8 mouse cellular contexts compared by ENCODE assay signal in genomic region chr12:79191701-79192100, GRCm38 (mm10). TPM values are rescaled to one million over a fixed set of nuclear protein-coding genes. Genes with fewer than 3 reads are reported as not detected.
A peak's percentile ranks its signal among the peaks of the same experiment; 100 is the strongest.
DNase-seq lines count a peak whose midpoint lies in the region; ATAC-seq and TF ChIP-seq lines count a peak whose summit lies in the region.

No protein-coding gene starts in this region.

- no peaks in the 10 kb centered on the region for H3K27me3 ChIP-seq in embryonic facial prominence, embryonic 12.5 days
- no peaks in the 10 kb centered on the region for H3K27me3 ChIP-seq in limb, embryonic 15.5 days
- no peaks in the 10 kb centered on the region for H3K27me3 ChIP-seq in midbrain, postnatal 0 days (ENCODE audit: insufficient read depth, low read length)

- peak; percentile 78 for TF ChIP-seq CTCF in midbrain, postnatal 0 days (IDR thresholded peaks at IDR 0.05)

- peak overlapping the region; percentile 30; the same call in 1 of the 2 replicates for H3K27ac ChIP-seq in embryonic facial prominence, embryonic 12.5 days
- peak overlapping the region; percentile 60 for H3K27ac ChIP-seq in limb, embryonic 15.5 days
- H3K27ac ChIP-seq in midbrain, postnatal 0 days (ENCODE audit: low read depth, low read length): peak overlapping the region; percentile 72

- DNase-seq in A20 (ENCODE audit: low read depth, low spot score): peak; percentile 88
- DNase-seq in adrenal gland, postnatal 36 days: peak; percentile 82 to 83
- peak; percentile 79 to 85 for DNase-seq in heart, adult 18-20 months
- DNase-seq in kidney, adult 18-20 months: peak; percentile 78
- DNase-seq in midbrain, postnatal 0 days (ENCODE audit: low spot score): peak; percentile 89
- DNase-seq in spleen, postnatal 14 days (ENCODE audit: low spot score in 2 of 2): peak; percentile 55 to 76

- ATAC-seq in embryonic facial prominence, embryonic 12.5 days (ENCODE audit: insufficient number of reproducible peaks, insufficient read depth, low FRiP score, low TSS enrichment): peak; percentile 79
- peak; percentile 75 for ATAC-seq in limb, embryonic 15.5 days (ENCODE audit: insufficient number of reproducible peaks, low FRiP score, low TSS enrichment, low read depth)
- peak; percentile 83 for ATAC-seq in midbrain, postnatal 0 days (ENCODE audit: low FRiP score)

- H3K4me1 ChIP-seq in embryonic facial prominence, embryonic 12.5 days: peaks cover 8% of the 10 kb centered on the region
- H3K4me1 ChIP-seq in limb, embryonic 15.5 days: peaks cover 9% of the 10 kb centered on the region
- H3K4me1 ChIP-seq in midbrain, postnatal 0 days (ENCODE audit: insufficient read depth, low read length): peaks cover 7% of the 10 kb centered on the region

- H3K36me3 ChIP-seq in embryonic facial prominence, embryonic 12.5 days: peaks cover 16% of the 10 kb centered on the region
- H3K36me3 ChIP-seq in limb, embryonic 15.5 days: peaks cover 18% of the 10 kb centered on the region
- H3K36me3 ChIP-seq in midbrain, postnatal 0 days (ENCODE audit: insufficient read depth, low read length): peaks cover 14% of the 10 kb centered on the region; the same call in 1 of the 2 replicates

- no peaks in the 10 kb centered on the region for H3K9me3 ChIP-seq in embryonic facial prominence, embryonic 12.5 days
- no peaks in the 10 kb centered on the region for H3K9me3 ChIP-seq in limb, embryonic 15.5 days
- H3K9me3 ChIP-seq in midbrain, postnatal 0 days (ENCODE audit: low read length): no peaks in the 10 kb centered on the region

- peak overlapping the region; percentile 55 for H3K4me3 ChIP-seq in embryonic facial prominence, embryonic 12.5 days
- peak overlapping the region; percentile 56 for H3K4me3 ChIP-seq in limb, embryonic 15.5 days
- H3K4me3 ChIP-seq in midbrain, postnatal 0 days (ENCODE audit: low read depth, low read length): peak overlapping the region; percentile 58

- WGBS in embryonic facial prominence, embryonic 12.5 days: 3% methylated on average over 14 of the region's 14 CpGs
- WGBS in limb, embryonic 15.5 days: 5% methylated on average over 14 of the region's 14 CpGs
- 4% methylated on average over 14 of the region's 14 CpGs for WGBS in midbrain, postnatal 0 days

- H3K9ac ChIP-seq in embryonic facial prominence, embryonic 12.5 days: peak overlapping the region; percentile 59
- H3K9ac ChIP-seq in limb, embryonic 15.5 days: peak overlapping the region; percentile 56; the same call in 1 of the 2 replicates
- peak overlapping the region; percentile 56 for H3K9ac ChIP-seq in midbrain, postnatal 0 days (replicated peaks; ENCODE audit: low read length, poor library complexity, severe bottlenecking)

- peak overlapping the region; percentile 77 for H3K4me2 ChIP-seq in embryonic facial prominence, embryonic 12.5 days (replicated peaks)
- peak overlapping the region; percentile 82 for H3K4me2 ChIP-seq in limb, embryonic 15.5 days
- peak overlapping the region; percentile 64 for H3K4me2 ChIP-seq in midbrain, postnatal 0 days (ENCODE audit: low read depth, low read length, poor library complexity, severe bottlenecking)

RNA-seq across cellular contexts. Expression of gene Rdh11, which starts 0.4 kb away (rescaled TPM):
- total RNA-seq in adrenal gland, postnatal 36 days (2021): 10 to 100 TPM; 18.5 to 28.2 TPM
- polyA plus RNA-seq in embryonic facial prominence, embryonic 12.5 days (2016; fragmentation: Nextera tagmentation; extraction: Ambion mirVana): 24.5 and 24.7 TPM in 2 replicates
- total RNA-seq in heart, adult 18-20 months (2021): 1 to 10 TPM; 2.6 to 3.7 TPM
- polyA plus RNA-seq in limb, embryonic 15.5 days (2015; fragmentation: Nextera tagmentation; extraction: Ambion mirVana): 26.0 and 26.6 TPM in 2 replicates
- 46.8 and 50.8 TPM in 2 replicates for total RNA-seq in midbrain, postnatal 0 days (2014; rRNA removed)
- 35.3 and 40.9 TPM in 2 replicates for polyA plus RNA-seq in midbrain, postnatal 0 days (2015; fragmentation: Nextera tagmentation; extraction: Ambion mirVana)

RNA-seq across cellular contexts. Expression of gene Rdh12, which starts 17.0 kb away (rescaled TPM):
- total RNA-seq in adrenal gland, postnatal 36 days (2021): under 1 TPM; 0.43 TPM
- 1.9 and 2.7 TPM in 2 replicates for polyA plus RNA-seq in embryonic facial prominence, embryonic 12.5 days (2016; fragmentation: Nextera tagmentation; extraction: Ambion mirVana)
- total RNA-seq in heart, adult 18-20 months (2021): under 1 TPM; 0.30 to 0.77 TPM
- polyA plus RNA-seq in limb, embryonic 15.5 days (2015; fragmentation: Nextera tagmentation; extraction: Ambion mirVana): 47.1 and 51.3 TPM in 2 replicates
- 0.93 and 1.3 TPM in 2 replicates for total RNA-seq in midbrain, postnatal 0 days (2014; rRNA removed)
- 1.0 and 1.3 TPM in 2 replicates for polyA plus RNA-seq in midbrain, postnatal 0 days (2015; fragmentation: Nextera tagmentation; extraction: Ambion mirVana)

RNA-seq across cellular contexts. Expression of gene Vti1b, which starts 19.2 kb away (rescaled TPM):
- 100 to 1,000 TPM; 111 to 131 TPM for total RNA-seq in adrenal gland, postnatal 36 days (2021)
- polyA plus RNA-seq in embryonic facial prominence, embryonic 12.5 days (2016; fragmentation: Nextera tagmentation; extraction: Ambion mirVana): 90.6 and 98.2 TPM in 2 replicates
- total RNA-seq in heart, adult 18-20 months (2021): 100 to 1,000 TPM; 108 to 115 TPM
- polyA plus RNA-seq in limb, embryonic 15.5 days (2015; fragmentation: Nextera tagmentation; extraction: Ambion mirVana): 104 and 113 TPM in 2 replicates
- total RNA-seq in midbrain, postnatal 0 days (2014; rRNA removed): 83.0 and 98.8 TPM in 2 replicates
- polyA plus RNA-seq in midbrain, postnatal 0 days (2015; fragmentation: Nextera tagmentation; extraction: Ambion mirVana): 228 and 230 TPM in 2 replicates

Comparison
In these comparisons a context has a peak if more than half of its experiments do, and no peak if none do; other contexts are left out.
1. Peak in every context shown above with its lines: DNase-seq, ATAC-seq, H3K4me3 ChIP-seq and H3K27ac ChIP-seq.
2. RNA of gene Rdh11, which starts 0.4 kb away (total RNA-seq): 46.8 to 50.8 TPM in midbrain, postnatal 0 days and 18.5 to 28.2 TPM in adrenal gland, postnatal 36 days; 2.6 to 3.7 TPM in heart, adult 18-20 months; every median in the first group is over 4 times any median in the second.